Mouse (Mus musculus) forebrain, embryonic 11.5 days (tissue): ENCODE measurements at regions not wholly inside any gene's neighbourhood (a gene's known extent, or its start where the extent isn't known, plus 50 kb on each side); places are given as distances from the start of the nearest gene placed in this dataset.

Experiments
- ATAC-seq: fragments of 200-750 bp; cut with Nextera tagmentation; replicated peaks from 2 replicates; pipeline ENCODE4 v1.8.0; 2017; ENCODE audit warnings: moderate TSS enrichment; ENCODE audit not compliant: low FRiP score
- DNase-seq: peaks from one replicate; pipeline ENCODE4 v3.0.0-alpha.2; 2017; ENCODE audit warnings: low spot score
- H3K27ac ChIP-seq: fragments of 300-500 bp; sonication (generic); 2 replicates; pipeline ENCODE4 v1.5.1; 2014; ENCODE audit warnings: low read depth, low read length
- H3K27me3 ChIP-seq: fragments of 300-500 bp; sonication (generic); 2 replicates; pipeline ENCODE4 v1.6.1; 2014; ENCODE audit warnings: mild to moderate bottlenecking, low read length, mixed read lengths; ENCODE audit not compliant: control insufficient read depth, insufficient read depth
- H3K36me3 ChIP-seq: fragments of 300-500 bp; sonication (generic); 2 replicates; pipeline ENCODE4 v1.6.1; 2014; ENCODE audit warnings: mild to moderate bottlenecking, low read length, moderate library complexity, mixed read lengths; ENCODE audit not compliant: control insufficient read depth, insufficient read depth
- H3K4me1 ChIP-seq: fragments of 300-500 bp; sonication (generic); replicated peaks from 2 replicates; pipeline ENCODE4 v1.6.1; 2014; ENCODE audit warnings: low read length, mixed read lengths; ENCODE audit not compliant: control insufficient read depth, insufficient read depth
- H3K4me2 ChIP-seq: fragments of 300-500 bp; sonication (generic); 2 replicates; pipeline ENCODE4 v1.6.1; 2014; ENCODE audit warnings: low read depth, mild to moderate bottlenecking, low read length, moderate library complexity, mixed read lengths; ENCODE audit not compliant: severe bottlenecking
- H3K4me3 ChIP-seq: fragments of 300-500 bp; sonication (generic); 2 replicates; pipeline ENCODE4 v1.5.1; 2014; ENCODE audit warnings: low read depth, low read length
- H3K9ac ChIP-seq: fragments of 300-500 bp; sonication (generic); 2 replicates; pipeline ENCODE4 v1.6.1; 2014; ENCODE audit warnings: low read length
- H3K9me3 ChIP-seq: fragments of 300-500 bp; sonication (generic); 2 replicates; pipeline ENCODE4 v1.6.1; 2016; ENCODE audit warnings: low read length, mixed read lengths; ENCODE audit not compliant: control insufficient read depth
- WGBS: fragments of 180-500 bp; shearing (Covaris S2); extraction: QIAGEN DNeasy Blood & Tissue Kit; methylation state at CpG from one replicate; pipeline ENCODE4 v1.1.7; 2014; 5-methylcytosine and 5-hydroxymethylcytosine counted together

DNA sequence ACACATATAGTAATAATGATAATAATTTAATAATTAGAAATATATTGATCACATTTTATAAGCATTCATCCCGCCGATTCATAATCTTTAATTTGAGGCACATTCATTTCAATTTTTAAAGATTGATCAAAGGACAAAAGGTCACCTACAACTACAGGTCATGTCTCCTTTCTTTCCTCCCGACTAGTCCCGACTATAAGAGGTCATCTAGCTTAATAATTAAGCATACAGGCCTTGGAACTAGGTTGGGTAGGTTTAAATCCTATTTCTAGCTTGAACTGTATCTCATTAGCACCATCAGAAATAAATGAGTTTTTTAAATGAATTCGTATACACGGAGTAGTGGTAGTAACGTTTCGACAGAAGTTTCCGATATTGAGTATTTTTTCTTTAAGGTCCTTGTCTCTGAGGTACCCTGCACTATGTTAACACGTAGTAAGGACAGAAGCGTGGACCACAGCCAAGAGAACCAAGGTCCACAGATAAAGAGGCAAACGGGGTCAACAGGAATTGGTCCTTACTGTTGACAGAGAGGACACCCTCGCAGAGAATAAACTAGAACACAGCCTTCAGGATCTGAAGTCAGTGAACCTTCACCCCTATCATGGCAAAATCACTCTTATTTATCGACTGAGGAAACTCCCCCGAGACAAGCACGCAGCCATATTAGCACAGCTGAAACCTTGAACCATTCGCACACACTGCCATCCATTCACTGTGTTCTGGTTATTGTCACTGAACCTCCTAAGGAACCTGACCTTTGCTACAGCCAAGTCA lies 185.8 kb upstream of the Jmjd1c start:
- H3K36me3 ChIP-seq, result no peaks in the 10 kb centered on the region
- WGBS, result 85% methylated on average over 17 of the region's 17 CpGs
- no peaks in the 10 kb centered on the region for H3K27me3 ChIP-seq
- DNase-seq (no peak), ATAC-seq (no peak)
- H3K4me2 ChIP-seq, result no peak overlapping the region
- H3K9ac ChIP-seq, result no peak overlapping the region
- no peak overlapping the region for H3K4me3 ChIP-seq
- no peak overlapping the region for H3K27ac ChIP-seq
- no peaks in the 10 kb centered on the region for H3K9me3 ChIP-seq
- H3K4me1 ChIP-seq, result peaks cover 15% of the 10 kb centered on the region

DNA sequence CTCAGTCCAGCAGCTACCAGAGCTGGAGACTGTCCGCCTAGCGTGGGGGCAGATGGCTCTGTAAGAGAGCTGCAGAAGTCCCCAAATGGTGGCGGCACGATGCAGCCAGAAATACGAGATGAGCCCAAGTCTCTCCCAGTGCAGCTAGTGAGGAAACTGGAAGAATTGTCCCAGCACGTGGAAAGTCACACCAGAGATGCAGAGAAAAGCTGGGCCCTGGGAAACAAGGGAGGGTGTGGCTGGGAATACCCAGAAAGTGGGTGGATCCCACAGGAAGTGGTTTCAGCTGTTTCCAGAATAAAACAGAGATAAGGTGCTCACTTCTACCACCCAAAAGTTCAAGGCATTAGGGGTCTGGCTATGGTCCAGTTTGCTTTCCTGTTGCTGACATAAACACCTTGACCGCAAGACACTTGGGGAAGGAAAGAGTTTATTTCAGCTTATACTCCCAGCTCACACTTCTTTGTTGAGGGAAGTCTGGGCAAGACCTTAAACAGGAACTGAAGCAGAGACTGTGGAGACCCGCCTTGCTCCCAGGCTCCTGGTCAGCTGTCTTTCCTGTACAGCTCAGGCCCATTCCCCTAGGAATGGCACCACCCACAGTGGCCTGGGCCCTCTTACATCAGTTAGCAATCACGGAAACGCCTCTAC lies 184.5 kb upstream of the Jmjd1c start:
- H3K4me1 ChIP-seq, result peaks cover 15% of the 10 kb centered on the region
- H3K36me3 ChIP-seq, result no peaks in the 10 kb centered on the region
- ATAC-seq (no peak), DNase-seq (no peak)
- H3K9ac ChIP-seq, result no peak overlapping the region; the same call in 1 of the 2 replicates
- WGBS, result 67% methylated on average over 10 of the region's 10 CpGs
- H3K4me2 ChIP-seq, result no peak overlapping the region
- no peaks in the 10 kb centered on the region for H3K9me3 ChIP-seq
- H3K27ac ChIP-seq, result no peak overlapping the region
- no peaks in the 10 kb centered on the region for H3K27me3 ChIP-seq
- no peak overlapping the region for H3K4me3 ChIP-seq

DNA sequence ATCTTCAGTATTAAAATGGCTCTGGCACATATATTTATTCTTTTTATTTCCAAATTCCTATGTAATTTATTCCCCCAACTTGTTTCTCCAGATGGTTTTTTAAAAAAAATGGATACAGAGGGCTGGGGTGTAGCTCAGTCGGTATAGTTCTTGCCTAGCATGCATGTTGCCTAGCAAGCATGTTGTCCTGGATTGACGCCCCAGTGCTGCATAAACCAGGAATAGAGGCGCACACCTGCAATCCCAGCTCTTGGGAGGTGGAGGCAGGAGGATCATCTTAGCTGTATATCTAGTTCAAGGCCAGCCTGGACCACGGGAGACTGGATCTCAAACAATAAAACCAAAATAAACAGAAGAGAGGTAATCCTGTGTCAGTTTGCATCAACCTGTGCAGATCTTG lies 183.5 kb upstream of the Jmjd1c start:
- Histone ChIP-seq H3K4me3 (no peak overlapping the region), H3K27me3 (no peaks in the 10 kb centered on the region), H3K27ac (no peak overlapping the region), H3K9ac (no peak overlapping the region), H3K4me1 (peaks cover 15% of the 10 kb centered on the region), H3K4me2 (no peak overlapping the region), H3K36me3 (no peaks in the 10 kb centered on the region), H3K9me3 (no peaks in the 10 kb centered on the region)
- WGBS, result 92% methylated on average over 4 of the region's 4 CpGs
- no peak for ATAC-seq
- DNase-seq, result no peak

- peak overlapping the region; percentile 41; the same call in 1 of the 2 replicates for H3K27ac ChIP-seq
- H3K9me3 ChIP-seq, result no peaks in the 10 kb centered on the region
- 78% methylated on average over 14 of the region's 14 CpGs for WGBS
- no peaks in the 10 kb centered on the region for H3K27me3 ChIP-seq
- ATAC-seq (peak; percentile 12; the same call in 1 of the 2 replicates), DNase-seq (no peak)
- no peak overlapping the region for H3K4me3 ChIP-seq
- H3K36me3 ChIP-seq, result no peaks in the 10 kb centered on the region
- H3K4me1 ChIP-seq, result peaks cover 15% of the 10 kb centered on the region
- H3K4me2 ChIP-seq, result 0 out of 2 replicates have a peak overlapping the region, but pooled peaks have one; percentile 8
- H3K9ac ChIP-seq, result no peak overlapping the region
Measured at GRCm38 (mm10) chr10:66913187-66913586, 182.7 kb upstream of the Jmjd1c start.

DNA sequence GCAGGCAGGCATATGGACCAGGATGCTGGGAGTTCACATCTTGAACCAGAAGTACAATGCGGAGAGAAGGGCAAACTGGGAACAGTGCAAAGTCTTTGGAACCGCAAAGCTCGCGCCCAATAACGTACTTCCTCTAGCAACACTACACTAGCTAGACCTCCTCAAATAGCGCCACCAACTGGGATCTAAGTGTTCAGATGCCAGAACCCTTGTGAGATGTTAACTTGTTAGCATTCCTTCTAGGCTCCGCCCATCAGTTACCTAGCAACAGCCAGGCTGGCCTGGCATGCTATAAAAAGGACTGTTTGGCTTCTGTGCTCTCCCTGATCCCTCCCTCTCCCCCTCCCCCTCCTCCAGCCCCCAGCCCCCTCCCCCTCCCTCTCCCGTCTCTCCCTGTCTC lies 182.3 kb upstream of the Jmjd1c start:
- H3K9ac ChIP-seq, result no peak overlapping the region
- no peaks in the 10 kb centered on the region for H3K36me3 ChIP-seq
- WGBS, result 40% methylated on average over 7 of the region's 8 CpGs
- DNase-seq, result peak; percentile 74
- no peak overlapping the region for H3K4me3 ChIP-seq
- H3K4me2 ChIP-seq, result 0 out of 2 replicates have a peak overlapping the region, but pooled peaks have one; percentile 8
- peak overlapping the region; percentile 41; the same call in 1 of the 2 replicates for H3K27ac ChIP-seq
- H3K27me3 ChIP-seq, result no peaks in the 10 kb centered on the region
- peak; percentile 53 for ATAC-seq
- H3K4me1 ChIP-seq, result peaks cover 15% of the 10 kb centered on the region
- H3K9me3 ChIP-seq, result no peaks in the 10 kb centered on the region

DNA sequence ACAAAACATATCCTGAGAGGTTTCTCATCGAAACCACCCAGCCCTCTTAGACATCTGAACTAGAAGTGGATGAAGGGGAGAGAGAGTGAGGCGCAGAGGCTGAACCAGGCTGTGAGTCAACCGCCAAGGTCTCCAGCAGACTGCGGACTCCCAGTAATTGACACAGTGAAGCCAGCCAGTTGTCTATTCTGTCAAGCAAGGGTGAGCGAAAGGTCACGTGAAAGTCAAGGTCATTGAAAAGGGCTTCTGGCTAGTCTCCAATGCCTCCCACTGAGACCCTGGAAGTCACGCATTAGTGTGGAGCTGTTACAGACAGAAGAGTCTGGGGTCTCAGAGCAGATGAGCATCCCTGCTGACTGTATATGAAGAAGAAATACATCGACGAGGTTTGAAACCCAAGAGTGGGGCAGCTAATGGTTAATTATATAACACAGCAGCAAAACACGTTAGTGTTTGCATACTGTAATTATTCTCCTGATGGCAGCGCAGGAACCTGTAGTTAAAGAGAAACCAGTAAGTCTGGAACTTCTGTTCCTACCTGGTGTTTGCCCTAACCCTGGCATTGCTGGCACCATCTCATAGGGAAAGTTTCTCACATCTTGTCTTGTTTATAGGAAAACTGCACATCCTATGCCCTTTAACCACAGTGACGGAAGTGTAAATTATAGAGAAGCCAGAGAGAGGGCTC lies 181.5 kb upstream of the Jmjd1c start:
- DNase-seq (no peak), ATAC-seq (no peak)
- Histone ChIP-seq H3K4me2 (no peak overlapping the region), H3K27ac (no peak overlapping the region; the same call in 1 of the 2 replicates), H3K9ac (0 out of 2 replicates have a peak overlapping the region, but pooled peaks have one; percentile 16), H3K9me3 (no peaks in the 10 kb centered on the region), H3K36me3 (no peaks in the 10 kb centered on the region), H3K27me3 (no peaks in the 10 kb centered on the region), H3K4me1 (peaks cover 15% of the 10 kb centered on the region), H3K4me3 (no peak overlapping the region)
- WGBS, result 56% methylated on average over 12 of the region's 12 CpGs

DNA sequence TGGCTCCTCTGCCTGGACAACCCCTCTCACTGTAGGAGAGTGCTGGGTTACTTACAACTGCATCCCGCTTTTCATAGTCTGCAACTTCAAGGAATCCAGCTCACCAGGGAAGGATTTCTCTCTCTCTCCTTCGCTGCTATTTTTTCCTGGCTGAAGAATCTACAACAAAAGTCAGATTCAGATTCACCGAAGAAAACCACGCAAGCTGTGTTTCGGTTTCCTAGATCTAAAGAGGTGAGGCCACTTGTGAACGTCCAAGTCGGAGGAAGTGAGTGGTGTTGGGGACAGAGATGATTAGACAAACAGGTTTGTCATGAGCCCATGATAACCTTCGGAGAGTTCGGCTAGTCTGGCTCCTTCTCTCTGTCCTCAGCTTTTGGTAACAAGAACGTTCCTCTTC lies 180.1 kb upstream of the Jmjd1c start:
- 86% methylated on average over 10 of the region's 10 CpGs for WGBS
- DNase-seq, result no peak

DNA sequence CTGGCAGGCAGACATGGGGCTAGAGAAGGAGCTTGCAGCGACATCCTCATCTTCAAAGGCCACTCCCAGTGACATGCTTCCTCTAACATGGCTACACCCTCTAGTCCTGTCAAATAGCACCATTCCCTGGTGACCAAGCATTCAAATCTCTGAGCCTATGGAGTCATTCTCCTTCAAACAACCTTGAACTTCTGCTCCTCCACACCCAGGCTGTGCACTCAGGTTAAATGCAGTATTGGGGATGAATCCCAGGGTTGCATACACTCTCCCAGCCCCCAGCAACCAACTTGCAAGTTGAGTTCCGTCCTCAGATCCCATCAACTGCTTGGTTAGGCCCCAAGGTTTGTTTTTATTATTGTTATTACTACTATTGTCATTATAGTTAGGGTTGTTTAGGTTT lies 178.2 kb upstream of the Jmjd1c start:
- Histone ChIP-seq H3K36me3 (no peaks in the 10 kb centered on the region), H3K9ac (no peak overlapping the region), H3K9me3 (no peaks in the 10 kb centered on the region), H3K4me2 (no peak overlapping the region), H3K27ac (no peak overlapping the region), H3K4me3 (no peak overlapping the region), H3K4me1 (peaks cover 24% of the 10 kb centered on the region), H3K27me3 (no peaks in the 10 kb centered on the region)
- WGBS, result 82% methylated on average over 2 of the region's 2 CpGs
- DNase-seq (no peak), ATAC-seq (no peak)

More for the DNA sequence above, 180.1 kb upstream of the Jmjd1c start:
- Histone ChIP-seq H3K36me3 (no peaks in the 10 kb centered on the region), H3K9me3 (no peaks in the 10 kb centered on the region), H3K4me3 (no peak overlapping the region), H3K9ac (no peak overlapping the region), H3K4me2 (no peak overlapping the region), H3K4me1 (peaks cover 16% of the 10 kb centered on the region), H3K27ac (no peak overlapping the region), H3K27me3 (no peaks in the 10 kb centered on the region)
- no peak for ATAC-seq
